In genomic region chr11:52282420-52282773, GRCm38 (mm10) we compare ENCODE assay signal across 8 mouse cellular contexts. TPM values are rescaled to one million over a fixed set of nuclear protein-coding genes. Genes with fewer than 3 reads are reported as not detected.
DNase-seq lines count a peak whose midpoint lies in the region; ATAC-seq and TF ChIP-seq lines count a peak whose summit lies in the region.

No protein-coding gene starts in this region.

- no peak for TF ChIP-seq POLR2A in cortical plate, adult 2 months (IDR thresholded peaks at IDR 0.05; ENCODE audit: extremely low read depth, insufficient read depth, low read length)
- TF ChIP-seq POLR2A in myocyte (IDR thresholded peaks at IDR 0.05; ENCODE audit: insufficient read length, low read depth), result no peak

- no peak for DNase-seq in kidney, postnatal 10 days
- no peak for DNase-seq in hindbrain, postnatal 0 days (ENCODE audit: low spot score)
- DNase-seq in urinary bladder, postnatal 10 days (ENCODE audit: low spot score), result no peak
- no peak for DNase-seq in right cerebral cortex, postnatal 25 days

- H3K9me3 ChIP-seq in kidney, embryonic 16.5 days (ENCODE audit: low read length), result no peaks in the 10 kb centered on the region
- H3K9me3 ChIP-seq in hindbrain, postnatal 0 days (ENCODE audit: low read length), result no peaks in the 10 kb centered on the region

- no peak for TF ChIP-seq CTCF in cortical plate, adult 2 months (IDR thresholded peaks at IDR 0.05; ENCODE audit: extremely low read depth, insufficient read depth, low read length)
- TF ChIP-seq CTCF in hindbrain, postnatal 0 days (IDR thresholded peaks at IDR 0.05; ENCODE audit: low read depth), result no peak

- H3K4me3 ChIP-seq in kidney, embryonic 16.5 days (ENCODE audit: low read length), result peak overlapping the region; percentile 72
- H3K4me3 ChIP-seq in cortical plate, adult 2 months (ENCODE audit: insufficient read depth, low read length), result peak overlapping the region; percentile 35; the same call in 1 of the 2 replicates
- peak overlapping the region; percentile 67 for H3K4me3 ChIP-seq in hindbrain, postnatal 0 days (ENCODE audit: low read length)
- H3K4me3 ChIP-seq in myocyte, result peak overlapping the region; percentile 55

- no peaks in the 10 kb centered on the region for H3K36me3 ChIP-seq in kidney, embryonic 16.5 days (ENCODE audit: insufficient read depth, low read length)
- H3K36me3 ChIP-seq in hindbrain, postnatal 0 days (ENCODE audit: insufficient read depth, low read length), result no peaks in the 10 kb centered on the region
- H3K36me3 ChIP-seq in myocyte (ENCODE audit: control insufficient read depth, insufficient read depth), result peaks cover 5% of the 10 kb centered on the region

- peak overlapping the region; percentile 74 for H3ac ChIP-seq in myocyte (ENCODE audit: control insufficient read depth, insufficient read length)

- peak overlapping the region; percentile 73 for H3K9ac ChIP-seq in kidney, embryonic 16.5 days (replicated peaks; ENCODE audit: low read length)
- peak overlapping the region; percentile 52 for H3K9ac ChIP-seq in hindbrain, postnatal 0 days (replicated peaks; ENCODE audit: low read length)

- peaks cover 36% of the 10 kb centered on the region for H3K4me1 ChIP-seq in kidney, embryonic 16.5 days (ENCODE audit: insufficient read depth, low read length)
- no peaks in the 10 kb centered on the region; the same call in 1 of the 2 replicates for H3K4me1 ChIP-seq in cortical plate, adult 2 months (ENCODE audit: control insufficient read depth, insufficient read depth, low read length)
- H3K4me1 ChIP-seq in hindbrain, postnatal 0 days (ENCODE audit: insufficient read depth, low read length), result peaks cover 10% of the 10 kb centered on the region; the same call in 1 of the 2 replicates

- H3K27me3 ChIP-seq in kidney, embryonic 16.5 days (ENCODE audit: insufficient read depth, low read length), result 0 out of 2 replicates have a peak, but pooled peaks cover 4% of the 10 kb centered on the region
- H3K27me3 ChIP-seq in hindbrain, postnatal 0 days (ENCODE audit: insufficient read depth, low read length), result peaks cover 4% of the 10 kb centered on the region; the same call in 1 of the 2 replicates
- no peaks in the 10 kb centered on the region for H3K27me3 ChIP-seq in myocyte (ENCODE audit: control insufficient read depth, insufficient read depth, insufficient read length)

- no peak for ATAC-seq in kidney, embryonic 16.5 days (ENCODE audit: low FRiP score, low TSS enrichment)
- ATAC-seq in hindbrain, postnatal 0 days, result no peak
- ATAC-seq in granulocyte monocyte progenitor cell, adult 5-6 weeks (replicated peaks; ENCODE audit: poor library complexity, severe bottlenecking), result no peak

- no peak overlapping the region for H3K27ac ChIP-seq in kidney, embryonic 16.5 days (ENCODE audit: low read length)
- H3K27ac ChIP-seq in cortical plate, adult 2 months (ENCODE audit: insufficient read depth, low read length), result no peak overlapping the region
- peak overlapping the region; percentile 58; the same call in 1 of the 2 replicates for H3K27ac ChIP-seq in hindbrain, postnatal 0 days

- H3K79me2 ChIP-seq in myocyte (ENCODE audit: control insufficient read depth, insufficient read depth), result peaks cover 3% of the 10 kb centered on the region

- H3K4me2 ChIP-seq in kidney, embryonic 16.5 days (replicated peaks; ENCODE audit: low read depth, low read length), result peak overlapping the region; percentile 96
- peak overlapping the region; percentile 98 for H3K4me2 ChIP-seq in hindbrain, postnatal 0 days (ENCODE audit: low read depth, low read length)
- H3K4me2 ChIP-seq in myocyte (ENCODE audit: low read depth), result peak overlapping the region; percentile 85

- WGBS in kidney, embryonic 16.5 days, result 4% methylated on average over 19 of the region's 19 CpGs
- WGBS in hindbrain, postnatal 0 days, result 4% methylated on average over 18 of the region's 19 CpGs

TF ChIP-seq in myocyte, 11 proteins besides CTCF, POLR2A, EP300 and RAD21:
- TF ChIP-seq TCF3 (IDR thresholded peaks at IDR 0.05; ENCODE audit: insufficient read length, low read depth), result no peak
- no peak for TF ChIP-seq USF1 (IDR thresholded peaks at IDR 0.05; ENCODE audit: low read depth)
- TF ChIP-seq REST (IDR thresholded peaks at IDR 0.05; ENCODE audit: insufficient read depth, insufficient read length), result no peak
- TF ChIP-seq CEBPB (IDR thresholded peaks at IDR 0.05; ENCODE audit: insufficient read depth, poor library complexity, severe bottlenecking), result no peak
- TF ChIP-seq E2F4 (IDR thresholded peaks at IDR 0.05; ENCODE audit: insufficient read depth), result no peak
- TF ChIP-seq TCF12 (IDR thresholded peaks at IDR 0.05; ENCODE audit: insufficient read depth, poor library complexity, severe bottlenecking), result no peak
- no peak for TF ChIP-seq SRF (IDR thresholded peaks at IDR 0.05; ENCODE audit: control insufficient read depth, insufficient read length, low read depth)
- TF ChIP-seq POLR2AphosphoS2 (IDR thresholded peaks at IDR 0.05; ENCODE audit: insufficient read length, low read depth), result no peak
- TF ChIP-seq MYOD1 (IDR thresholded peaks at IDR 0.05; ENCODE audit: control insufficient read depth in 1 of 3, insufficient read length in 2 of 3, low read depth in 2 of 3), result no peak

RNA-seq across cellular contexts. Expression of gene Tcf7, which starts 0.4 kb away (rescaled TPM):
- 5.6 and 7.1 TPM in 2 replicates for polyA plus RNA-seq in kidney, embryonic 16.5 days (2015; fragmentation: Nextera tagmentation; extraction: Ambion mirVana)
- 5.1 and 6.1 TPM in 2 replicates for polyA plus RNA-seq in cortical plate, adult 2 months (2012; rRNA removed)
- 2.2 and 3.3 TPM in 2 replicates for total RNA-seq in hindbrain, postnatal 0 days (2014; rRNA removed)
- polyA plus RNA-seq in hindbrain, postnatal 0 days (2015; fragmentation: Nextera tagmentation; extraction: Ambion mirVana), result 3.3 and 4.3 TPM in 2 replicates
- 17.3 TPM for polyA plus RNA-seq in myocyte (2012; fragmentation: generic; extraction: Trizol)
- 1.4 TPM in 1 of 2 replicates, not detected in the other for total RNA-seq in granulocyte monocyte progenitor cell, adult 5-6 weeks (2014; fragmentation: Nextera tagmentation)
- total RNA-seq in granulocyte monocyte progenitor cell, adult 5-6 weeks (2017), result 0.30 and 0.82 TPM in 2 replicates

RNA-seq across cellular contexts. Expression of gene Skp1a, which starts 50.6 kb away (rescaled TPM):
- polyA plus RNA-seq in kidney, embryonic 16.5 days (2015; fragmentation: Nextera tagmentation; extraction: Ambion mirVana), result 742 and 792 TPM in 2 replicates
- polyA plus RNA-seq in cortical plate, adult 2 months (2012; rRNA removed), result 303 and 315 TPM in 2 replicates
- total RNA-seq in hindbrain, postnatal 0 days (2014; rRNA removed), result 320 and 370 TPM in 2 replicates
- 1,108 and 1,162 TPM in 2 replicates for polyA plus RNA-seq in hindbrain, postnatal 0 days (2015; fragmentation: Nextera tagmentation; extraction: Ambion mirVana)
- 168 TPM for polyA plus RNA-seq in myocyte (2012; fragmentation: generic; extraction: Trizol)
- total RNA-seq in granulocyte monocyte progenitor cell, adult 5-6 weeks (2014; fragmentation: Nextera tagmentation), result 180 and 196 TPM in 2 replicates
- total RNA-seq in granulocyte monocyte progenitor cell, adult 5-6 weeks (2017), result 242 and 266 TPM in 2 replicates
